Comparison of ENCODE assay signal across 1 mouse cellular context in genomic region chr2:84728191-84728590, GRCm38 (mm10). TPM values are rescaled to one million over a fixed set of nuclear protein-coding genes. Genes with fewer than 3 reads are reported as not detected.
"Had no signal": no experiment of that assay in that cellular context is flagged by ENCODE, and none has a peak within 500 bp of the region (broad histone marks: within the 10 kb centered on the region; RNA-seq: fewer than 3 reads in every experiment).

No protein-coding gene starts in this region.

RNA-seq across cellular contexts. Expression of gene Gm19426, which starts 15.3 kb away (rescaled TPM):
- total RNA-seq: megakaryocyte, adult 5-6 weeks had no signal
